Mouse (Mus musculus): Measurements from ENCODE around the gene Pde4d. TPM values are rescaled to one million over a fixed set of nuclear protein-coding genes. Genes with fewer than 3 reads are reported as not detected.

The Pde4d gene
- polyA plus RNA-seq, 1 experiment from 2014 or later, result 20.5 TPM

GRCm38 (mm10) chr13:109982821-109983443 is 1533.2 kb downstream of the Pde4d start:
- Histone ChIP-seq H3K9me3 (ENCODE audit: control insufficient read depth, low read length) (no peaks in the 10 kb centered on the region), H3K4me2 (ENCODE audit: low read length) (no peak overlapping the region), H3K9ac (replicated peaks; ENCODE audit: low read depth, low read length) (no peak overlapping the region), H3K4me3 (replicated peaks; ENCODE audit: low read length) (no peak overlapping the region), H3K27ac (ENCODE audit: low read length) (peak overlapping the region; percentile 58), H3K36me3 (ENCODE audit: control insufficient read depth, insufficient read depth) (no peaks in the 10 kb centered on the region), H3K27me3 (replicated peaks; ENCODE audit: control insufficient read depth, insufficient read depth, low read length) (no peaks in the 10 kb centered on the region), H3K4me1 (replicated peaks; ENCODE audit: control insufficient read depth, insufficient read depth, low read length) (peaks cover 6% of the 10 kb centered on the region; the same call in 1 of the 2 replicates)
- 39% methylated on average over 10 of the region's 10 CpGs for WGBS
- ATAC-seq, result peak; percentile 88

GRCm38 (mm10) chr13:109985411-109985810 is 1535.7 kb downstream of the Pde4d start:
- H3K27me3 ChIP-seq (replicated peaks; ENCODE audit: control insufficient read depth, insufficient read depth, low read length), result no peaks in the 10 kb centered on the region
- no peak overlapping the region for H3K4me2 ChIP-seq (ENCODE audit: low read length)
- no peak overlapping the region for H3K9ac ChIP-seq (replicated peaks; ENCODE audit: low read depth, low read length)
- no peak overlapping the region for H3K27ac ChIP-seq (ENCODE audit: low read length)
- H3K4me1 ChIP-seq (replicated peaks; ENCODE audit: control insufficient read depth, insufficient read depth, low read length), result peaks cover 6% of the 10 kb centered on the region; the same call in 1 of the 2 replicates
- ATAC-seq, result no peak
- 86% methylated on average over 5 of the region's 5 CpGs for WGBS
- no peaks in the 10 kb centered on the region for H3K9me3 ChIP-seq (ENCODE audit: control insufficient read depth, low read length)
- no peaks in the 10 kb centered on the region for H3K36me3 ChIP-seq (ENCODE audit: control insufficient read depth, insufficient read depth)
- no peak overlapping the region for H3K4me3 ChIP-seq (replicated peaks; ENCODE audit: low read length)

GRCm38 (mm10) chr13:109985892-109986291 is 1536.1 kb downstream of the Pde4d start:
- Histone ChIP-seq H3K4me2 (ENCODE audit: low read length) (no peak overlapping the region), H3K4me3 (replicated peaks; ENCODE audit: low read length) (no peak overlapping the region), H3K36me3 (ENCODE audit: control insufficient read depth, insufficient read depth) (no peaks in the 10 kb centered on the region), H3K27me3 (replicated peaks; ENCODE audit: control insufficient read depth, insufficient read depth, low read length) (no peaks in the 10 kb centered on the region), H3K9me3 (ENCODE audit: control insufficient read depth, low read length) (no peaks in the 10 kb centered on the region), H3K27ac (ENCODE audit: low read length) (no peak overlapping the region), H3K4me1 (replicated peaks; ENCODE audit: control insufficient read depth, insufficient read depth, low read length) (peaks cover 6% of the 10 kb centered on the region; the same call in 1 of the 2 replicates), H3K9ac (replicated peaks; ENCODE audit: low read depth, low read length) (no peak overlapping the region)
- 73% methylated on average over 5 of the region's 5 CpGs for WGBS
- ATAC-seq, result peak; percentile 54

- no peak overlapping the region for H3K9ac ChIP-seq (replicated peaks; ENCODE audit: low read depth, low read length)
- ATAC-seq, result peak; percentile 82
- H3K4me2 ChIP-seq (ENCODE audit: low read length), result no peak overlapping the region
- no peak overlapping the region for H3K4me3 ChIP-seq (replicated peaks; ENCODE audit: low read length)
- H3K27me3 ChIP-seq (replicated peaks; ENCODE audit: control insufficient read depth, insufficient read depth, low read length), result no peaks in the 10 kb centered on the region
- H3K36me3 ChIP-seq (ENCODE audit: control insufficient read depth, insufficient read depth), result no peaks in the 10 kb centered on the region
- no peaks in the 10 kb centered on the region for H3K9me3 ChIP-seq (ENCODE audit: control insufficient read depth, low read length)
- H3K27ac ChIP-seq (ENCODE audit: low read length), result peak overlapping the region; percentile 28
- 64% methylated on average over 5 of the region's 5 CpGs for WGBS
- H3K4me1 ChIP-seq (replicated peaks; ENCODE audit: control insufficient read depth, insufficient read depth, low read length), result peaks cover 12% of the 10 kb centered on the region
Observed at GRCm38 (mm10) chr13:109992775-109993505, 1543.2 kb downstream of the Pde4d start.

GRCm38 (mm10) chr13:109994240-109994764 is 1544.6 kb downstream of the Pde4d start:
- Histone ChIP-seq H3K27me3 (replicated peaks; ENCODE audit: control insufficient read depth, insufficient read depth, low read length) (no peaks in the 10 kb centered on the region), H3K4me2 (ENCODE audit: low read length) (no peak overlapping the region), H3K4me3 (replicated peaks; ENCODE audit: low read length) (no peak overlapping the region), H3K27ac (ENCODE audit: low read length) (no peak overlapping the region), H3K4me1 (replicated peaks; ENCODE audit: control insufficient read depth, insufficient read depth, low read length) (peaks cover 12% of the 10 kb centered on the region), H3K9me3 (ENCODE audit: control insufficient read depth, low read length) (no peaks in the 10 kb centered on the region), H3K36me3 (ENCODE audit: control insufficient read depth, insufficient read depth) (no peaks in the 10 kb centered on the region), H3K9ac (replicated peaks; ENCODE audit: low read depth, low read length) (no peak overlapping the region)
- no peak for ATAC-seq
- WGBS, result 84% methylated on average over 3 of the region's 3 CpGs

- 92% methylated on average over 3 of the region's 3 CpGs for WGBS
Observed at GRCm38 (mm10) chr13:110002081-110002480, 1552.3 kb downstream of the Pde4d start.

More at GRCm38 (mm10) chr13:110002081-110002480, 1552.3 kb downstream of the Pde4d start:
- Histone ChIP-seq H3K4me3 (replicated peaks; ENCODE audit: low read length) (no peak overlapping the region), H3K36me3 (ENCODE audit: control insufficient read depth, insufficient read depth) (no peaks in the 10 kb centered on the region), H3K4me1 (replicated peaks; ENCODE audit: control insufficient read depth, insufficient read depth, low read length) (no peaks in the 10 kb centered on the region), H3K4me2 (ENCODE audit: low read length) (no peak overlapping the region), H3K27ac (ENCODE audit: low read length) (no peak overlapping the region), H3K9me3 (ENCODE audit: control insufficient read depth, low read length) (no peaks in the 10 kb centered on the region), H3K9ac (replicated peaks; ENCODE audit: low read depth, low read length) (no peak overlapping the region), H3K27me3 (replicated peaks; ENCODE audit: control insufficient read depth, insufficient read depth, low read length) (no peaks in the 10 kb centered on the region)
- ATAC-seq, result no peak

MicroRNA genes within 50 kb of the gene (microRNA counts, 519-probe panel; counts per million panel counts)
- microRNA mmu-miR-1904, result 2,135 counts per million, percentile 38 among the panel's probes with 10 or more counts
- microRNA mmu-miR-582-3p, result not detected
- 1,724 counts per million, percentile 19 among the panel's probes with 10 or more counts for microRNA mmu-miR-582-5p

Small RNA genes lying within 50 kb of the gene (microRNA-seq; reads per million reads assigned to microRNA genes)
- gene Mir1904 (not detected), gene Mir582 (8.7 reads per million, percentile 26 among the genes with 10 or more reads in this experiment)

Other genes starting within 250 kb of the Pde4d start
- 1.8 and 2.4 TPM in 2 replicates for gene Elovl7, start 235.5 kb upstream of the Pde4d start, polyA plus RNA-seq (2015; fragmentation: Nextera tagmentation; extraction: Ambion mirVana)
- 5.4 and 5.8 TPM in 2 replicates for gene Depdc1b, start 133.6 kb upstream of the Pde4d start, polyA plus RNA-seq (2015; fragmentation: Nextera tagmentation; extraction: Ambion mirVana)

All from forebrain, embryonic 16.5 days (tissue).